Mouse (Mus musculus) adrenal gland, postnatal 25 days (tissue): ENCODE measurements around the gene Cdk1. TPM values are rescaled to one million over a fixed set of nuclear protein-coding genes. Genes with fewer than 3 reads are reported as not detected.

ENCODE experiments used
- DNase-seq: peaks from one replicate; pipeline ENCODE4 v3.0.0; 2021; ENCODE audit warnings: mixed read lengths
- total RNA-seq: library from RNA; stranded (reverse); gene quantifications from 2 replicates; pipeline ENCODE4 v1.2.3, GENCODE M21; 2021

Cdk1 gene
- total RNA-seq, 1 experiment from 2014 or later, result 17.1 TPM

GRCm38 (mm10) chr10:69348206-69348605 lies 4.5 kb downstream of the Cdk1 start:
- DNase-seq, result no peak

- no peak for DNase-seq
These were observed 10.4 kb downstream of the Cdk1 start for GRCm38 (mm10) chr10:69342328-69342727.

- no peak for DNase-seq
These were observed 11.0 kb downstream of the Cdk1 start for GRCm38 (mm10) chr10:69341570-69342227.

- no peak for DNase-seq
These were observed 12.7 kb downstream of the Cdk1 start for GRCm38 (mm10) chr10:69340001-69340400.

GRCm38 (mm10) chr10:69336219-69336618 lies 16.5 kb downstream of the Cdk1 start:
- no peak for DNase-seq

- no peak for DNase-seq
These were observed 17.1 kb downstream of the Cdk1 start for GRCm38 (mm10) chr10:69335611-69336010.

GRCm38 (mm10) chr10:69335195-69335536 lies 17.6 kb downstream of the Cdk1 start:
- no peak for DNase-seq

- no peak for DNase-seq
These were observed 18.2 kb downstream of the Cdk1 start for GRCm38 (mm10) chr10:69334271-69335194.

GRCm38 (mm10) chr10:69333212-69333611 lies 19.5 kb downstream of the Cdk1 start:
- DNase-seq, result no peak

GRCm38 (mm10) chr10:69331231-69331630 lies 21.5 kb downstream of the Cdk1 start:
- DNase-seq, result no peak

- DNase-seq, result no peak
These were observed 24.1 kb downstream of the Cdk1 start for GRCm38 (mm10) chr10:69328656-69329046.

GRCm38 (mm10) chr10:69328029-69328655 lies 24.6 kb downstream of the Cdk1 start:
- no peak for DNase-seq

- no peak for DNase-seq
These were observed 25.4 kb downstream of the Cdk1 start for GRCm38 (mm10) chr10:69327362-69327761.

- peak; percentile 39 for DNase-seq
These were observed 26.3 kb downstream of the Cdk1 start for GRCm38 (mm10) chr10:69326433-69326832.

- no peak for DNase-seq
These were observed 27.9 kb downstream of the Cdk1 start for GRCm38 (mm10) chr10:69324816-69325215.

- no peak for DNase-seq
These were observed 28.8 kb downstream of the Cdk1 start for GRCm38 (mm10) chr10:69323986-69324385.

GRCm38 (mm10) chr10:69321519-69322035 lies 31.2 kb downstream of the Cdk1 start:
- DNase-seq, result no peak

GRCm38 (mm10) chr10:69320667-69321518 lies 31.8 kb downstream of the Cdk1 start:
- peak; percentile 80 for DNase-seq

GRCm38 (mm10) chr10:69318514-69318913 lies 34.2 kb downstream of the Cdk1 start:
- DNase-seq, result no peak

- no peak for DNase-seq
These were observed 38.8 kb downstream of the Cdk1 start for GRCm38 (mm10) chr10:69313944-69314343.

- DNase-seq, result no peak
These were observed 40.9 kb downstream of the Cdk1 start for GRCm38 (mm10) chr10:69311867-69312266.

GRCm38 (mm10) chr10:69309109-69309508 lies 43.6 kb downstream of the Cdk1 start:
- no peak for DNase-seq
